Mouse (Mus musculus): ENCODE results near the gene Gm20503. TPM values are rescaled to one million over a fixed set of nuclear protein-coding genes. Genes with fewer than 3 reads are reported as not detected.

The Gm20503 gene
- polyA plus RNA-seq, 1 experiment from 2014 or later: 9.2 TPM

- peaks cover 10% of the 10 kb centered on the region for H3K4me1 ChIP-seq (replicated peaks)
- ATAC-seq (ENCODE audit: low FRiP score): no peak
- no peaks in the 10 kb centered on the region for H3K9me3 ChIP-seq
- H3K4me3 ChIP-seq: no peak overlapping the region
- no peak overlapping the region for H3K4me2 ChIP-seq
- no peak overlapping the region for H3K9ac ChIP-seq
- no peaks in the 10 kb centered on the region for H3K36me3 ChIP-seq
- 85% methylated on average over 17 of the region's 17 CpGs for WGBS
- H3K27me3 ChIP-seq: 0 out of 2 replicates have a peak, but pooled peaks cover 4% of the 10 kb centered on the region
- H3K27ac ChIP-seq: no peak overlapping the region
Measured at GRCm38 (mm10) chr4:58990609-58991434, 12.2 kb upstream of the Gm20503 start.

GRCm38 (mm10) chr4:58992195-58992594 is 10.8 kb upstream of the Gm20503 start:
- ATAC-seq (ENCODE audit: low FRiP score): no peak
- Histone ChIP-seq H3K27me3 (peaks cover 4% of the 10 kb centered on the region; the same call in 1 of the 2 replicates), H3K36me3 (no peaks in the 10 kb centered on the region), H3K9ac (no peak overlapping the region), H3K4me3 (no peak overlapping the region), H3K4me2 (no peak overlapping the region), H3K9me3 (no peaks in the 10 kb centered on the region), H3K4me1 (replicated peaks) (no peaks in the 10 kb centered on the region), H3K27ac (no peak overlapping the region)
- 82% methylated on average over 5 of the region's 5 CpGs for whole genome bisulfite sequencing

- no peak within 1 kb of the TSS for H3K4me2 ChIP-seq
- H3K36me3 ChIP-seq: no peaks in the 10 kb centered on the region
- no peak within 1 kb of the TSS for H3K9ac ChIP-seq
- WGBS: 94% methylated on average over 4 of the region's 4 CpGs
- no peaks in the 10 kb centered on the region for H3K4me1 ChIP-seq (replicated peaks)
- no peak within 1 kb of the TSS for H3K4me3 ChIP-seq
- no peaks in the 10 kb centered on the region for H3K9me3 ChIP-seq
- ATAC-seq (ENCODE audit: low FRiP score): no peak
- no peak within 1 kb of the TSS for H3K27ac ChIP-seq
- peaks cover 4% of the 10 kb centered on the region; the same call in 1 of the 2 replicates for H3K27me3 ChIP-seq
Measured at GRCm38 (mm10) chr4:58994762-58995161, 8.2 kb upstream of the Gm20503 start, which contains the start of gene Dnajc25. Dnajc25 (plus strand) TSS chr4:58995062.

GRCm38 (mm10) chr4:58995251-58995693 is 7.7 kb upstream of the Gm20503 start:
- Histone ChIP-seq H3K4me1 (replicated peaks) (no peaks in the 10 kb centered on the region), H3K27me3 (peaks cover 4% of the 10 kb centered on the region; the same call in 1 of the 2 replicates)
- WGBS: 82% methylated on average over 8 of the region's 8 CpGs

GRCm38 (mm10) chr4:58997081-58997480 is 5.9 kb upstream of the Gm20503 start:
- Histone ChIP-seq H3K27me3 (peaks cover 4% of the 10 kb centered on the region; the same call in 1 of the 2 replicates), H3K4me2 (no peak overlapping the region), H3K36me3 (no peaks in the 10 kb centered on the region), H3K9ac (no peak overlapping the region), H3K4me1 (replicated peaks) (no peaks in the 10 kb centered on the region), H3K4me3 (no peak overlapping the region), H3K27ac (no peak overlapping the region), H3K9me3 (no peaks in the 10 kb centered on the region)
- no peak for ATAC-seq (ENCODE audit: low FRiP score)
- WGBS: 76% methylated on average over 5 of the region's 5 CpGs

More at GRCm38 (mm10) chr4:58995251-58995693, 7.7 kb upstream of the Gm20503 start:
- Histone ChIP-seq H3K9ac (no peak overlapping the region), H3K9me3 (no peaks in the 10 kb centered on the region), H3K4me3 (no peak overlapping the region), H3K4me2 (no peak overlapping the region), H3K27ac (no peak overlapping the region), H3K36me3 (no peaks in the 10 kb centered on the region)
- ATAC-seq (ENCODE audit: low FRiP score): no peak

GRCm38 (mm10) chr4:58998688-58999087 is 4.3 kb upstream of the Gm20503 start:
- no peak for ATAC-seq (ENCODE audit: low FRiP score)
- Histone ChIP-seq H3K27me3 (no peaks in the 10 kb centered on the region; the same call in 1 of the 2 replicates), H3K4me2 (no peak overlapping the region), H3K36me3 (no peaks in the 10 kb centered on the region), H3K9ac (no peak overlapping the region), H3K9me3 (no peaks in the 10 kb centered on the region), H3K4me1 (replicated peaks) (peaks cover 7% of the 10 kb centered on the region), H3K4me3 (no peak overlapping the region), H3K27ac (no peak overlapping the region)
- WGBS: 90% methylated on average over 1 of the region's 1 CpGs

- Histone ChIP-seq H3K9ac (no peak overlapping the region), H3K4me2 (no peak overlapping the region), H3K27ac (no peak overlapping the region), H3K4me1 (replicated peaks) (peaks cover 17% of the 10 kb centered on the region), H3K9me3 (no peaks in the 10 kb centered on the region), H3K36me3 (no peaks in the 10 kb centered on the region), H3K4me3 (no peak overlapping the region), H3K27me3 (no peaks in the 10 kb centered on the region; the same call in 1 of the 2 replicates)
- no peak for ATAC-seq (ENCODE audit: low FRiP score)
- WGBS: 14% methylated on average over 2 of the region's 2 CpGs
Measured at GRCm38 (mm10) chr4:58999686-59000085, 3.3 kb upstream of the Gm20503 start.

- Histone ChIP-seq H3K9ac (no peak overlapping the region), H3K27ac (no peak overlapping the region), H3K4me3 (no peak overlapping the region), H3K4me2 (no peak overlapping the region), H3K9me3 (no peaks in the 10 kb centered on the region), H3K27me3 (no peaks in the 10 kb centered on the region; the same call in 1 of the 2 replicates), H3K4me1 (replicated peaks) (peaks cover 26% of the 10 kb centered on the region), H3K36me3 (no peaks in the 10 kb centered on the region)
- WGBS: 0% methylated on average over 2 of the region's 2 CpGs
- no peak for ATAC-seq (ENCODE audit: low FRiP score)
Measured at GRCm38 (mm10) chr4:59000614-59001013, 2.4 kb upstream of the Gm20503 start.

GRCm38 (mm10) chr4:59003806-59004200 is 793 bp downstream of the Gm20503 start:
- Histone ChIP-seq H3K27me3 (no peaks in the 10 kb centered on the region), H3K9ac (peak overlapping the region; percentile 96), H3K4me1 (replicated peaks) (peaks cover 34% of the 10 kb centered on the region), H3K9me3 (no peaks in the 10 kb centered on the region), H3K4me2 (peak overlapping the region; percentile 83), H3K36me3 (no peaks in the 10 kb centered on the region), H3K4me3 (peak overlapping the region; percentile 94), H3K27ac (peak overlapping the region; percentile 95; the same call in 1 of the 2 replicates)
- no peak for ATAC-seq (ENCODE audit: low FRiP score)
- 41% methylated on average over 7 of the region's 7 CpGs for WGBS

GRCm38 (mm10) chr4:59006211-59006610 is 3.2 kb downstream of the Gm20503 start:
- no peak for ATAC-seq (ENCODE audit: low FRiP score)
- no peak overlapping the region for H3K27ac ChIP-seq
- no peaks in the 10 kb centered on the region for H3K9me3 ChIP-seq
- no peaks in the 10 kb centered on the region for H3K36me3 ChIP-seq
- no peaks in the 10 kb centered on the region for H3K27me3 ChIP-seq
- no peak overlapping the region for H3K9ac ChIP-seq
- no peak overlapping the region for H3K4me3 ChIP-seq
- 72% methylated on average over 8 of the region's 8 CpGs for WGBS
- peaks cover 34% of the 10 kb centered on the region for H3K4me1 ChIP-seq (replicated peaks)
- H3K4me2 ChIP-seq: no peak overlapping the region

GRCm38 (mm10) chr4:59007016-59007415 is 4.0 kb downstream of the Gm20503 start:
- no peaks in the 10 kb centered on the region for H3K36me3 ChIP-seq
- H3K4me2 ChIP-seq: no peak overlapping the region
- H3K27ac ChIP-seq: no peak overlapping the region
- ATAC-seq (ENCODE audit: low FRiP score): no peak
- WGBS: 83% methylated on average over 6 of the region's 6 CpGs
- no peak overlapping the region for H3K4me3 ChIP-seq
- H3K9me3 ChIP-seq: no peaks in the 10 kb centered on the region
- no peak overlapping the region for H3K9ac ChIP-seq
- H3K27me3 ChIP-seq: no peaks in the 10 kb centered on the region
- H3K4me1 ChIP-seq (replicated peaks): peaks cover 34% of the 10 kb centered on the region

- H3K4me3 ChIP-seq: no peak overlapping the region
- no peak for ATAC-seq (ENCODE audit: low FRiP score)
- 91% methylated on average over 5 of the region's 5 CpGs for WGBS
Measured at GRCm38 (mm10) chr4:59007974-59008373, 5.0 kb downstream of the Gm20503 start.

GRCm38 (mm10) chr4:59009186-59009585 is 6.2 kb downstream of the Gm20503 start:
- ATAC-seq (ENCODE audit: low FRiP score): no peak
- H3K4me3 ChIP-seq: no peak overlapping the region
- no peak overlapping the region for H3K9ac ChIP-seq
- H3K4me1 ChIP-seq (replicated peaks): peaks cover 22% of the 10 kb centered on the region
- no peaks in the 10 kb centered on the region for H3K27me3 ChIP-seq
- no peaks in the 10 kb centered on the region for H3K9me3 ChIP-seq
- no peak overlapping the region for H3K27ac ChIP-seq
- WGBS: 94% methylated on average over 7 of the region's 7 CpGs
- H3K4me2 ChIP-seq: no peak overlapping the region
- H3K36me3 ChIP-seq: no peaks in the 10 kb centered on the region

More at GRCm38 (mm10) chr4:59007974-59008373, 5.0 kb downstream of the Gm20503 start:
- no peaks in the 10 kb centered on the region for H3K9me3 ChIP-seq
- no peaks in the 10 kb centered on the region for H3K36me3 ChIP-seq
- no peak overlapping the region for H3K9ac ChIP-seq
- H3K4me1 ChIP-seq (replicated peaks): peaks cover 30% of the 10 kb centered on the region
- H3K27me3 ChIP-seq: no peaks in the 10 kb centered on the region
- H3K27ac ChIP-seq: no peak overlapping the region
- no peak overlapping the region for H3K4me2 ChIP-seq
